Mouse (Mus musculus): ENCODE results near the gene Skap1. TPM values are rescaled to one million over a fixed set of nuclear protein-coding genes. Genes with fewer than 3 reads are reported as not detected.

The Skap1 gene
- 1 to 10 TPM in 1 of 2 experiments, under 1 TPM in 1; 0.76 to 6.2 TPM for total RNA-seq (2021)
- long read RNA-seq, experiment 1, partial matches to known transcripts = 1 of 8 reads
- long read RNA-seq, experiment 1, other reads (novel, unspliced or antisense) = 3 of 8 reads
- long read RNA-seq, experiment 2, partial matches to known transcripts = 0 of 1 reads
- long read RNA-seq, experiment 2, other reads (novel, unspliced or antisense) = 0 of 1 reads

DNA sequence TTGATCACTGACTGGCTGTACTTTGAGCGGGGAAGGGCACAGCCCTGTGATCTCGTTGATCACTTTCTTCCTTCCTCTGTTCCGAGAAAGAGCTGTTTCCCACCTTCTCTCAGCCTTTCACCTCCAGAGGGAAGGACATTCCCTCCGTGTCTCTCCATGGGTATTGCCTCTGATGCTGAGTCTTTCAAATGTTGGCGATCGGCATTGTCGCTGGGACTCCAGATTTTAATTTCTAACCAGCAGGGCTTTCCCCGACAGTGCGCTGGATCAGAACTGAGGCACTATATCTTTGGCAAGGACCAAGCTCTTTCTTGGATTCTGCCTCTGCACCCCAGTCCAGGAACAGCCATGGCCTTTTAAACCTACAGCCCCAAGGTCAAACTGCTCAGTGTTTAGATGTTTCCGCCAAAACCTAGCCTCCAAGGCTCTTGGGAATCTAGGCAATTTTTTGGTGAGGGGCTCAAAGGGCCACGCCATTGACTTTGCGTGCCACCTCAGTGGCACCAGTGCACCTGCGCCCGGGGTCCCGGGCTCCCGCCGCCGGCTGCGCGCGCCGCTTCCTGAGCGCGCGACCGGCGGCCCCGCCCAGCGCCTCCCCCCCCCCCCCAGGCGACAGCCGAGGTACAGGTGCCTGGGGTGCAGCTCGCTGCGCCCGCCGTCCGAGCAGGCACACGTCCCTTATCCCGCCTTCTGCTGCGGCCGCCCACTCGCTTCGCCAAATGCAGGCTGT, at the start of gene Skap1:
TSS of gene Skap1 (plus strand) at position 608 of the 730 bp plus-strand sequence.
- DNase-seq = no peak
- intact Hi-C loops (cut with DNase I) = no loop called here

DNA sequence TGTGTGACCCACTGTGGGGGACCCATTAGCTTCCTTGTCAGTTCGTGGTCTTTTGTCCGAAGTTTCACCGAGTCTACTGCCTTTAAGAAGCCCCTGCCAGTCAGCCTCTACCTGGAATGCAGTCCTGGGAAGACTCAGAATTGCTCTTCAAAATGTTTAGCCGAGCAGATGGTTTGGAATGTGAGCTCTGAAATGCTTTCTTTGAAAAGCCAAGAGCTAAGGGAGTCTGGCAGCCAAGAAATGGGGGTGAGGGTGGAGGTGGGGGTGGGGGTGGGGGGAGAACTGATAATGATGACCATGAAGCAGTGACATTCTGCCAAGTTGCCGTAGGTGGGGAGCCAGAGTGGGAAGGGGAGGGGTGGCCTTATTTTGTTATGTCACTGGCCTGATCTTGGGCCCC, 43.3 kb upstream of the Skap1 start:
- intact Hi-C loops (cut with DNase I) = no loop called here
- no peak for DNase-seq

DNA sequence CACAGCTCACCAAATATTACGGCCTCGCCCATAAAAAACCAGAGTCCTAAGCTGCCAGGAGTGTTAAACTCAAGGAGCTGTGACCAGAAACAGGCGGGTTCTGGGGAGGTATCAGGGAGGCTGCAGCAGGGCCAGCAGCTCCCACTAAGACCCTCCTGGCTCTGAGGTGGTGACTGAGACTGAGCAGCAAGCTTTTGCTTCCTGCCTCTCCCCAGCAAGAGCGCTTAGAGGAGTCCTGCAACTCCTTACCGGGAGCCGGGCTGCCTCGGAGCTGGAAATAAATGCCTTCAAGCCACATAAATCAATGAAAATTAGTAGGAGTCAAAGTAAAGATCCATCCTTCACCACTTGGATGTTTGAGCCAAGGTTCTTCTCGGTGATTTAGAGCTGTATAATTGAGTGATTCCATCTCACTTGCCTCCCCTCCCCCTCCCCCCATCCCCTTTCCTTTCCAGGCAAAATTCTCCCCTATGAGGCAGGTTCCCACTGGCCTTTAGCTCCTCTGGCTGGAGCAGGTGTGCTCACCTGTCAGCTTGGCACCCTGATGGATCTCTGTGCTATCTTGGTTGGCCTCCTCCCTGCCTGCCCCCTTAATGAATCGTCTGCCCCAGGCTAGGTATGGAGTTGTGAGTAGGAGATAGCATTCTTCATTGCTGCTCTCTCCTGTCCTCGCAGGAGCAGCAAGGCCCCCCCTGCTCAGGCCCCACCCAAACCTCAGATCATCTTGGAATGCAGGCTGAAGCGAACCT, 42.7 kb upstream of the Skap1 start:
- intact Hi-C loops (cut with DNase I) = no loop called here
- DNase-seq = no peak

DNA sequence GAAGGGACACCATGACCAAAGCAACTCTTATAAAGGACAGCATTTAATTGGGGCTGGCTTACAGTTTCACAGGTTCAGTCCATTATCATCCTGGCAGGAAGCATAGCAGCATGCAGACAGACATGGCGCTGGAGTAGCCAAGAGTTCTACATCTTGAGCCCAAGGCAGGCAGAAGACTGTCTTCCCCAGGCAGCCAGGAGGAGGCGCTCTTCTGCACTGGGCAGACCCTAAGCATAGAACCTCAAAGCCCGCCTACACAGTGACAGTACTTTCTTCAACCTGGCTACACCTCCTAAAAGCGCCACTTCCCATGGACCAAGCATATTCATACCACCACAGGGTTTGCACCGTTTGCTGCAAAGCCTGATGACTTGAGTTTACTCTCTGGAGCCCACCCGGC, 39.2 kb upstream of the Skap1 start:
- intact Hi-C loops (cut with DNase I) = no loop called here
- no peak for DNase-seq

DNA sequence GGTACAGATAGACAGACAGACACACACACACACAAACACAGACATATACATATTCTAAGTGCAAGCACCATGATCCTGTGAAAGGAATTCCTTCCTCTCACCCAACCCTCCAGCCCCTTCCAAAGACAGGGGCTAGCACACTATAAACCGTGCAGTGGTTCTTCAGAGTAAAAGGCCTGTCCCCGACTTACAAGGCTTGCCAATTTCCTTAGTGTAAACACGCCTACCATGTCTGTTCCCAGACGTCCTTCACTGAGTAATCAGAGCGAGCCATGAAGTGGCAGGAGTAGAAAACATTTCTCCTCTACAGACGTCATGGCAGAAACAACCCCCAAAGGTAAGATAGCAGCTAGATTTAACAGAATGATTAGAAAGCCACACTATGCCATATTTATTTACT, 38.2 kb upstream of the Skap1 start:
- no peak for DNase-seq
- intact Hi-C loops (cut with DNase I) = no loop called here

DNA sequence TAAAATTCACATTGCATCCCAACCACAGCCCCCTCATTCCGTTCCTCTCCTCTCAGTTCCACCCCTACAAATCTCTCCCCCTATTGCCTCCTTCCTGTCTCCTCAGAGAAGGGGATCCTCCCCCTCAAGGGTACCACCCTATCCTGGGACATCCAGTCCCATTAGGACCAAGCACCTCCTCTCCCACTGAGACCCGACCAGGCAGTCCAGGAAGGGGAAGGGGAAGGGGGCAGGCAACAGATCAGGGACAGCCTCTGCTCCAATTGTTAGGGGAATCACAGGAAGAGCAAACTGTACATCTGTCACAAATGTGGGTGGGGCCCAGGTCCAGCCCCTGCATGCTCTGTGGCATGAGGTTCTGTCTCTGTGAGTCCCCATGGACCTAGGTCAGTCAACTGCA, 37.6 kb upstream of the Skap1 start:
- DNase-seq = no peak
- intact Hi-C loops (cut with DNase I) = no loop called here

DNA sequence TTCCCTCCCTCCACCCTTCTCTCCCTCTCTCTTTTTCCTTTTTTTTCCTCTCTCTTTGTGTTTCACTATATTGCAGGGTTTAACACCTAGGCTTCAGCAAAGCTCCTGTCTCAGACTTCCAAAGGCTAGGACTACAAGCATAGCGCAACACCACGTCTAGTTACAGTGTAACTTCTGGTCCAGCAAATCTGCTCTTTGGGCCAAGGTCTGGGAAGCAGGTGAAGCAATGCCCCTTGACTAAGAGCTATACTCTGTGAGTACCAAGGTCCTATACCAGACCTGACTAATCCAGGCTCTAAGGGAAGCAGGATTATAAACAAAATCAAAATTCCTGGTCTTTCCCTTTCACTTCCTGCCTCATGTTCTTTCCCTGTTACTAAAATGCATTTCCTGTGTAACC, 35.3 kb upstream of the Skap1 start:
- no peak for DNase-seq
- intact Hi-C loops (cut with DNase I) = no loop called here

DNA sequence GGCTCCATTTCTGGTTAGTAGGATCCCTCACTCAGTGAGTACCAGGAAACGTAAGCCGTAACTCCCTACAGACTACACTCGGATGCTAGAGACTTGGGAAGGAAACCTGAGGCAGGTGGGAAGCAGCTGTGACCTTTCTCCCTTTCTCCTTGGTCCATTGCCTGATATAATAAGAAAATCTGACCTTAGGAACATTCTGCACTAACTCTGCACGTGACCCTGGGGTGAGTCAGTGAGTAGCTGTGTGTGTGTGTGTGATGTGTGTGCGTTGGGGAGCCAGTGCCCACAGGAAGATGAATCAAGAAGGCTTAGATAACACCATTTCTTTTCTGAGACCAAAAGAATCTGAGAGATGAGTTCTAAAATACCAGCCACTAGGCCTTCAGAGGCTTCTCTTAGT, 34.5 kb upstream of the Skap1 start:
- intact Hi-C loops (cut with DNase I) = no loop called here

DNA sequence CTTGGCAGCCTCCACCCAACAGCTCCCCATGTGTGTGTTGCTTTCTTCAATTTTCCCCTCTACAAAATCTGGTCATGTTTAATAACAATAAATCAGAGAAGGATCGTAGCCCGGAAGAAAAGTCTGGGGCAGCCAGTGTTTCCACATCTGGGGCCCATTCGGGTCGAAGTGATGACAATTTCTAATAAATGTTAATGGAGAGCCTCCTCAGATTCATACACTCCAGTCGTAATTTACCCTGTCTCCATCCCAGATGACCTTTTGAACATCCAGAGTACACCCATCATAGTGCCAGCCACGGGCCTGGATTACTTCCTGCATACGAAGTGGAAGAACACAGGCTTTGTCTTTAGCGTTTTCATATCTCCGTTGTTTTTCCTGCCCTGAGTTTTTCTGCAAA, 32.5 kb upstream of the Skap1 start:
- intact Hi-C loops (cut with DNase I) = no loop called here
- DNase-seq = no peak

More for the DNA sequence above, 34.5 kb upstream of the Skap1 start:
- DNase-seq = no peak

DNA sequence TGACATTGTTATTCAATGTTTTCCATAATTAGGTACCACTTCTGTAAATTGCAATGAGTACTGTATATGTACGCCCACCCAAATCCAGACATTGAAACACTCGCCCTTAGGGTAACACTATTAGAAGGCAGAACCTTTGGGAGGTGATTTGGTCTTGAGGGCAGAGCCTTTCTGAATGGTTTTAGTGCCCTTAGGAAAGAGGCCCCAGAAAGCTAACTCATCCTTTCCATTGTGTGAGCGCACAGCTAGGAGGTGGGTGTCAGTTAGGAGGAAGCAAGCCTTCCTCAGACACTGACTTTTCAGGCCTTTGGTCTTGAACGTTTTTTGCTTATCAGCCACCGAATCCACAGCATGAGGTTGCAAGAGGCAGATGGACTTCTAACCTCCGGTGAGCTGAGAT, 29.5 kb upstream of the Skap1 start:
- intact Hi-C loops (cut with DNase I) = loop anchor here (5.0 kb wide), 2 partner anchors 237 to 427 kb away; no protein-coding TSS in a partner anchor
- DNase-seq = no peak

DNA sequence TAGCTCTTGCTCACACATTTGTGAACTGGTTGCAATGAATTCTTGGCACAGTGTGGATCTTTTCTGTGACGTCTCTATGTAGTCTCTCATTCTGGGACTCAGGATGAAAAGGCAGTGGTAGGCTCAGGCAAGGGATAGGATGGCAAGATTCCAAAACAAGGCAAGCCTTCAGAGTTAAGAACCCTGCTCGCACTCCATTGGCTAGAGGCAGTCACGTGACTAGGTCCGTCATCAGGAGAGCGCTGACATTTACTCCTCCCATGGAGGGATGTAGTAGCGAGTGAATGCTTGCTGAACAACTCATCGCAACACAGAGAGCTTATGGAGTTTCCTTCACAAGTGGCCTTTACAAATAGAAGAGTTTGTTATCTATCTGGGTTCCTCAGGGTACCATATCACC, 27.9 kb upstream of the Skap1 start:
- intact Hi-C loops (cut with DNase I) = loop anchor here (5.0 kb wide), 2 partner anchors 236 to 426 kb away; no protein-coding TSS in a partner anchor
- DNase-seq = no peak

DNA sequence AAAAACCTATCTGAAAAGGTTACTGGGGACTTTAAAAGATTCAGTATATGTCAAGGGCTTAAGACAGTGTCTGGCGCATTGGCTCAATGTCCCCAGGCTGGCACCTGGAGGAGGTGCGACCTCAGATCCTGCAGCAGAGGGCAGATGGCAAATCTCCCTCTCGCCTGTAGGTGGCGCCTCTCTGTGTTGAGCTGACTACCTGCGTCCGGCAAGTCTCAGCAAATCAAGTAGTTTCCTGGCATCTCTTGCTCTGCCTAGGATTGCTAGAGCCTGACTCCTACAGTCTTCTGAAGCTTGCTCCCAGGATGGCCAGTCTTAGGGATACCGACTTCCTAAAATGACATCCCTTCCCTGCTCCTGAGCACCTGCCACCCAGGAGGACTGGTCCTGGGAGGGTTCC, 25.6 kb upstream of the Skap1 start:
- intact Hi-C loops (cut with DNase I) = loop anchor here (2.0 to 5.0 kb wide), 3 partner anchors 98 to 424 kb away; no protein-coding TSS in a partner anchor
- DNase-seq = peak; percentile 54 to 66

DNA sequence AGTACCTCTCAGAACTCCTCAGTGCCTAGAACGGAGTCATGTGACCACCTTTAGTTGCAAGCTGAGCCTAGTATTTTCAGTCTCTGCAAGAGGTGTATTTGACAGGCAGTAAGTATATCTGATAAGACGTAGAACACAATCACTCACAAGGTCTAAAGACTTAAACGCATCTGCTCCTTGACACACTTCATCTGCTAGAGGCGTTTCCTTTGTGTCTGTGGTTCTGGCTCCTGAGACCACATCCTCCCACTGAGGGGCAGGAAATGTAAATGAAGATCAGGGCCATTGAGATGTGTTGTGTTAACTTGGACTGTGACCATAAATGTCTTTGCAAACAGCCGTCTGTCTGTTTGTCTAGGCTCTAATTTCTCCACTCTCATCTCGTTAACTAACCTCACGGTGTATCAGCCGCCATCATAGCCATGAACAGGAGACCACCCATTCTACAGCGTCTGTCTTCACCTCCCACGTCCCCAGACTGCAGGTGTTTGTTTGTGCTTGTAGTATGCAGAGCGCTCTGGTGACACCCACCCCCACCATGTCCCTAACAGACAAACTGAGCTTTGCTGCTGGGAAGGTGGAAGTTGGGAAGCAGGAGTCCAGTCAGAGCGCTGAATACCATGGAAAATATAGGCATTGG, 22.7 kb upstream of the Skap1 start:
- no peak for DNase-seq
- intact Hi-C loops (cut with DNase I) = no loop called here

DNA sequence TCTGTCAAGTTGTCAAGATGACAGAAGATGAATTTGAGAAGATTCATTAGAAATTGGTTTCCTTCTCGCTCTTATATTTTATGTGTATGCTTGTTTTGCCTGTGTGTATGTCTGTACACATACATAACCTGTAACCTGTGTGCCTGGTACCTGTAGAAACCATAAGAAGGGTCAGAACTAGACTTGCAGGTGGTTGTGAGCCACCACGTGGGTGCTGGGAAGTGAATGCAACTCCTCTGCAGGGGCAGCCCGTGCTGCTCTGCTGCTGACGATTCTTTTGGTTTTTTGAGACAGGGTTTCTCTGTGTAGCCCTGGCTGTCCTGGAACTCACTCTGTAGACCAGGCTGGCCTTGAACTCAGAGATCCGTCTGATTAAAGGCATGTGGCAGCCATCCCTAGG, 21.9 kb upstream of the Skap1 start:
- no peak for DNase-seq
- intact Hi-C loops (cut with DNase I) = no loop called here

DNA sequence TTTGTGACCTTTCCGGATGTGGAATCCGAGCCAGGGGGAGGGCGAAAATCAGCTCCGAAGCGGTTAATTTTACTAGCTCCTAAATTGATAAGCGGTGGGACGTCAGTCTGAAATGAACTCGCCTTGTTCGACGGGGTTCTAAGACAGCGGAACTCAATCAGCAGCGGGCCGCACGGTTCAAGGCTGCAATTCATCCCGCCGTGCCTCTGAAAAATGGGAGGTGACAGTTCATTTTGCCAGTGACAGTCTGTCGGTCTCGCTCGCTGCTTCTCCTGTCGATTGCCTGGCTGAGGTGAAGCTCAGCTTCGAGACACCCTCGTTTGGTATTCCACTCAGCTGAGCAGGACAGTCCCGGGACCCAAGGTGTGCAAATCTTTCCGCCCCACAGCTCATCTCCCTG, 16.5 kb upstream of the Skap1 start:
- intact Hi-C loops (cut with DNase I) = no loop called here
- no peak for DNase-seq

DNA sequence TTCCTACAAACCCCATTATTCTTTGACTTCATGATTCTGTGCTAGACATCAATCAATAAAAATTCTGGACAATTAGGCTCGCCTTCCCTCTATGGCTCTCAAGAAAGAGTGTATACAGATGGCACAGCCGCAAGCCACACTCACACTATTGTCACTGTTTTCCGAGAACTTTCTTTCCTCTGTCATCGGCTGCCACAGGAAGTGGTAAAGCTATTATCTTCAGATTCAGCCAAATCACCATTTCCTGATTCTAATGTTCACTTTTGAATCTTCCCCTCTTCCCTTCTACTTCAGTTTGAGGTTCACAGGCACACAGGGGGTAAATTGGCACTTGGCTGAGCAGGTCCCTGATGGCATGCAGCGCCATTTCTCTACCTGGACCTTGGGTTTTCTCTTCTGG, 9.3 kb upstream of the Skap1 start:
- intact Hi-C loops (cut with DNase I) = no loop called here
- no peak for DNase-seq

DNA sequence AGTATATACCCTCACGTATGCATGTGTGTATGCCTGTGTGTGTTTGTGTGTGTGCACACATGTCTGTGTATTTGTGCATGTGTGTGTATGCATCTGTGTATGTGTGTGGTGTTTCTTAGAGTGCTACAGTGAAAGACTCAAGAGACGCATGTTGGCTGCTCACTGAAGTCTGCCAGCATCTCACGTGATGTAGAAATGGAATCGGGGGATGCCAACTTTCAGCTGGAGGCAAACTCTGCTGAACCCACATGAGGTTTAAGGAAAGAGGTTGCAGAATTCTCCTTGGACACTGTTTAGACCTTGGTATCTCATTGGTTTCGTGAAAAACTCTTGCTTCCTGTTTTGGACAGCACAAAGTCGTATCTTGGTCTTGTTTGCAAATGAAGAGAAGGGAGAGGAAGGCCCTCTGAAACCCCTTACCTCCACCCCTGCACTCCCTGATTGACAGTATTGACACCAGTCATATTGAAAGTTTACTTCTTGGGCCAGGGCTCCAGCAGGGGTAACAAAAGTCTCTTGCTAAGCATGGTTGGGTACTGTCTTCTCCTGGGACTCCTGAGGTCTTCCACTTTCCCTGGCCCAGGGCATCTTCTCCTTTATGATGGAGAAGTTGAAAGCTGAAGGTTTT, 8.6 kb upstream of the Skap1 start:
- intact Hi-C loops (cut with DNase I) = no loop called here
- DNase-seq = no peak

DNA sequence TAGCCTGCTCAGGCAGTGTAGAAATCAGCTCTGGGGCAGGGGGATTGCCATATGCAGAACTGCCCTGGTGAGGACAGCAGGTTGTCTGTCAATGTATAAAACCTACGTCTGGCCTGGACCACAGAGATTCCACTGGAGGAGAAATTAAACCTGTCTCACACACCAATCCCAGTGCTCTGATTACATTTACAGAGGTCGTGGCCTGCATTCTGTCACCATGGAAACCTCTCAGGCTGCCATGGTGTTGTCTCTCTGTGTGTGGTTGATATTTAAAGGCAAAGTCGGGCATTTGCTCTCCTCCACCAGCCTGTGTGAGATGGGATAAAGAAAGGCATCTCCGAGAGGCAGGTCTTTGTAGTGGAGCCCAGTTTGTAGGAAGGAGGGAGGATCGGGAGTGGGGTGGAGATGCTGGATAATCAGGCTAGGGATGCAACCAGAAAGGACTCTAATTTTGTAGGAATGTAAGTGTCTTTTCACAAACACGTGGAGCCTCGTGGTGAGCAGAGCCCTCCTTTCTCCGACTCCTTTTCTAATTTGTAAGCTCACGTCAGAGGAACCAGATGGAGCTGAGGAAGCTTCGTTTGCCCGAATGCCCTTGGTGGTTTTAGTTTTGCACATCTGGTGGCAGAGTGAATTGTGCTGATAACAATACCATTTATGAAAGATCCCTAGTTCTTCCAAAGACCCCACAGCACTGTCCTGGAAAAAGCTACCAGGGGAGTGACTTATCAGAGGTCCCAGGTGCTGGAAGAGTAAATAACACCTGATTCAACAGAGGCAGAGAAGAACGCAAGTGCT, 7.7 kb upstream of the Skap1 start:
- no peak for DNase-seq
- intact Hi-C loops (cut with DNase I) = no loop called here

DNA sequence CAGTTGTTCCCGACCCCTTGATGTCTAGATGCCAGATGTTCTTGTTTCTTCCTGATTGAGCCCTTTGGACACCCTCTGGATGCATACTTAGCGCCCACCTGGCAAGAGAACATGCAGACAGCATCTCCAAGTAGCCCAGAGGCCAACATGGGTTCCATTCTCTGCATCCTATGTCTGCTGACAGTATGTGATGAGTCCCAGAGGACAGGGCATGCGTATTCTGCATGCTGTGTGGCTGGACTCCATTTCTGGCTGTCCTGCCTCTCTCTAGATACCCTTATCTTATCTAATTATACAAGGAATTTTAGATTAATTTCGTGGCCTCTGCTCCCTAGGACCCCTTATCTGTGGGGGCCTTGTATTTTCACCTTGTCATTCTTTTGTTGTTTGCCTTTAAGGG, 2.6 kb upstream of the Skap1 start:
- intact Hi-C loops (cut with DNase I) = no loop called here

DNA sequence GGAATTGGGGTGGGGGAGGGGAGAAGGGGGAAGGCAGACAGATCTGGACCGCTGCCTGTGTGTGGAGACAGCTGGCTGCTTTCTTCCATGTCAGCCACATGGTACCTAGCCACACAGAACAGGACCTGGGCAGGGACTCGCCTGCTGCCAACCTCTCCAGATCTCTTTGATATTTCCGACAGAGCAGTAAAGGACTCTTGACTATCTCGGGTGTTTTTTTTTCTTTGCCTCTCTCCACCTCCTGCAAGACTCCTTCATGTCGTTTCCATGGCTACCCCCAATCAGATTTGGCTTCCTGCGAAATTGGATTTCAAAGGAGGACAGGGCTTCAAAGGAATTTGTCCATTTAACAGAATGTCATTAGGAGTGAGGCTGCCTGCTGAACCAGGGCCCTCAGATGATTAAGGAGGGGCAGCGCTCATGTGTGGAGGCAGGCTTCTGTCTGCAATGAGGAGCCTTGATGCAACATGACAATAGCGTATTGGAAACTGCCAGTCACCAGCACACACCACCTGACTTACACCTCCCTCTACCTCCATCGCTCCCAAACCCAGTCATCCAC, 2.1 kb upstream of the Skap1 start:
- intact Hi-C loops (cut with DNase I) = no loop called here
- DNase-seq = no peak

More for the DNA sequence above, 2.6 kb upstream of the Skap1 start:
- no peak for DNase-seq
